Mouse (Mus musculus) stomach, postnatal 0 days (tissue): ENCODE measurements at regions not wholly inside any gene's neighbourhood (a gene's known extent, or its start where the extent isn't known, plus 50 kb on each side); places are given as distances from the start of the nearest gene placed in this dataset.

ENCODE experiments used
- CTCF ChIP-seq: IDR thresholded peaks from 2 replicates; pipeline ENCODE4 v1.5.1; 2016; ENCODE audit warnings: antibody characterized with exemption, low read depth, mild to moderate bottlenecking, moderate library complexity
- EP300 ChIP-seq: optimal IDR thresholded peaks from 2 replicates; pipeline ENCODE3; 2016; ENCODE audit warnings: antibody characterized with exemption

DNA sequence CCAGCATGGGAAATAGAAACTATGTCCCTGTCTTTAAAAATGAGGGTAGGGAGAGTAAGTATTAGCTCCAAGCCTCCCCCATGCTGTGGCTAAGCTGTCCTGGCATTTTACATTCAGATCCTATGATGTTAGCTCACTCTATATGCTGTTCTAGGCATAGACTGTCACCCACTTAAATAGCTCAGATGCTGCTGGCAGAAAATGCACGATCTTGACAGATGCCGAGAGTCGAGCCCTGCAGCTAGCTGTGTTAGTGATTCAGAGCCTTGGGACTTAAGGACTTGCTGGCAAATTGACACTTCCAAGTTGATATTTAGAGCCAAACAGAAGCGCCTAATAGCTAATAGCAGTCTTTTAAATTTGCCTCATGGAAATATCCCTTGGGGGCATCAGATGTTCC, 399.9 kb downstream of the Tmem132b start:
- TF ChIP-seq CTCF (no peak), EP300 (no peak)
